Mouse (Mus musculus) embryonic fibroblast, embryonic 13.5 days (primary cell): Measurements from ENCODE around the gene Aqp2. TPM values are rescaled to one million over a fixed set of nuclear protein-coding genes. Genes with fewer than 3 reads are reported as not detected.
A peak's percentile ranks its signal among the peaks of the same experiment; 100 is the strongest.

ENCODE experiments used
- H3K27ac ChIP-seq: 2 replicates; pipeline ENCODE4 v1.5.1; 2012; ENCODE audit warnings: low read length, control low read depth, inconsistent platforms; ENCODE audit not compliant: insufficient read depth
- H3K4me1 ChIP-seq: 2 replicates; pipeline ENCODE4 v1.6.1; 2011; ENCODE audit warnings: low read length; ENCODE audit not compliant: control insufficient read depth, insufficient read depth
- H3K4me3 ChIP-seq: 2 replicates; pipeline ENCODE4 v1.5.1; 2011; ENCODE audit warnings: mild to moderate bottlenecking, control low read depth, low read length; ENCODE audit not compliant: insufficient read depth
- CTCF ChIP-seq: IDR thresholded peaks from 2 replicates; pipeline ENCODE4 v1.5.1; 2011; ENCODE audit warnings: mild to moderate bottlenecking, control low read depth, low read length, moderate library complexity, borderline replicate concordance; ENCODE audit not compliant: insufficient read depth
- POLR2A ChIP-seq: IDR thresholded peaks from 2 replicates; pipeline ENCODE4 v1.6.1; 2011; ENCODE audit warnings: low read depth, mild to moderate bottlenecking, control low read depth, low read length, moderate library complexity
- polyA plus RNA-seq: library from polyadenylated mRNA; stranded (reverse); fragments of >200 nt; gene quantifications from 2 replicates; pipeline ENCODE4 v1.2.4, GENCODE M21; 2011; ENCODE audit warnings: low read depth; ENCODE audit not compliant: missing spikeins, insufficient read length

The Aqp2 gene
- polyA plus RNA-seq, 1 experiment, result not detected

DNA sequence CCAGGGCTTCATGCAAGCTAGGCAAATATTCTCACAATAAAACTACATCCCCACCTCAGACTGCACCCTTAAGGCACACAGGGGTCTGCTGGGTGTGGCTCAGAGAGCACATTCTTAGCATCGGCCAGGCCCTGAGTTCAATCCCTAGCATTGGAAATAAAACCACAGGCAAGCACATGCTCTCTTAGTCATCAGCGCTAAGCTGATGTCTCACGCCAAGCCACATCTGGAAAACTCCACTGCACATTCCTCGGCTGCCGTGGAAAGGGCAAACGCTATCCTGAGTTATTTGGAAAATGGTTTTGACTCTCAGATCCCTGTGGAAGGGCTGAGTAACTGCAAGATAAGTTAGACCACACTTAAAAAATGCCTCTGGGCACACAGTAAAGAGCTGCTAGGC is 25.1 kb upstream of the Aqp2 start:
- no peak overlapping the region for H3K4me3 ChIP-seq
- H3K27ac ChIP-seq, result peak overlapping the region; percentile 94
- H3K4me1 ChIP-seq, result peaks cover 14% of the 10 kb centered on the region
- no peak for TF ChIP-seq CTCF
- no peak for TF ChIP-seq POLR2A

DNA sequence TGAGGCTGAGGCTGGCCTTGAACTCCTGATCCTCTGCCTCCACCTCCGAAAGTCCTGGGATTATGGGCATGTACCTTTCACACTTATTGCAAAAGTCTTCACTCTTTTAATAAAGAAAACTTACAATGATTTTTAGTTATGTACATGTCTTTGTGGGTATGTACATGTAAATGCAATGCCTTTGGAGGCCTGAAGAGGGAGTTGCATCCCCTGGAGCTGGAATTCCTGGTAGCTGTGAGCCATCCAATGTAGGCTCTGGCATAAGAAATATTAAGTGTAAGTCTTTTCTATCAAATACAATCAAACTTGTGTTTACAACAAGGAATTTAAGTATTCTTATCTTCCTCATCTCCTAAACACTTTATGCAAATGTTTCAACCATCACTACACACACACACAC is 19.9 kb upstream of the Aqp2 start:
- no peak overlapping the region for H3K27ac ChIP-seq
- no peak overlapping the region for H3K4me3 ChIP-seq
- peaks cover 17% of the 10 kb centered on the region for H3K4me1 ChIP-seq
- TF ChIP-seq CTCF (no peak), POLR2A (no peak)

DNA sequence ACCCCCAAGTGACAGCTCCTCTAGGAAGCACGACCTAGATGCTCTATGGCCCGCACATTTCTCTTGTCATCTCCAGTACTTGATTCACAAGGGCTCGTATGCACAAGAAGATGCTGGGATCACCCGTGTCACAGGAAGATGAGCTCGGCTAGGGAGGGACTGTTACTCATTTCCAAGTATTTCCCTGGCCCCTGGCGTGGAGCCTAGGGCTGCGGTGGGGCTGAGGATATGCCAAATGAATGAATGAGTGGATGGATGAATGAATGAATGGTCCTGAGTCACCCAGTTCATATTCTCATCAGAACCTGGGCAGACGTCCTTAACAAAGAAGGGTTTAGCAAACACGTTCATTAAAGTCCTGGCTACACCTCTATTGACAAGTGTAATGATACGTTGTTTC is 18.6 kb upstream of the Aqp2 start:
- peaks cover 9% of the 10 kb centered on the region; the same call in 1 of the 2 replicates for H3K4me1 ChIP-seq
- no peak overlapping the region for H3K27ac ChIP-seq
- H3K4me3 ChIP-seq, result no peak overlapping the region
- TF ChIP-seq CTCF (no peak), POLR2A (no peak)

- H3K4me1 ChIP-seq, result no peaks in the 10 kb centered on the region
- H3K4me3 ChIP-seq, result no peak overlapping the region
- H3K27ac ChIP-seq, result no peak overlapping the region
- TF ChIP-seq POLR2A (no peak), CTCF (no peak)
These were observed 11.5 kb upstream of the Aqp2 start for GRCm38 (mm10) chr15:99567371-99567770.

GRCm38 (mm10) chr15:99568682-99569081 is 10.2 kb upstream of the Aqp2 start:
- H3K27ac ChIP-seq, result no peak overlapping the region
- no peaks in the 10 kb centered on the region for H3K4me1 ChIP-seq
- TF ChIP-seq CTCF (no peak), POLR2A (no peak)
- no peak overlapping the region for H3K4me3 ChIP-seq

DNA sequence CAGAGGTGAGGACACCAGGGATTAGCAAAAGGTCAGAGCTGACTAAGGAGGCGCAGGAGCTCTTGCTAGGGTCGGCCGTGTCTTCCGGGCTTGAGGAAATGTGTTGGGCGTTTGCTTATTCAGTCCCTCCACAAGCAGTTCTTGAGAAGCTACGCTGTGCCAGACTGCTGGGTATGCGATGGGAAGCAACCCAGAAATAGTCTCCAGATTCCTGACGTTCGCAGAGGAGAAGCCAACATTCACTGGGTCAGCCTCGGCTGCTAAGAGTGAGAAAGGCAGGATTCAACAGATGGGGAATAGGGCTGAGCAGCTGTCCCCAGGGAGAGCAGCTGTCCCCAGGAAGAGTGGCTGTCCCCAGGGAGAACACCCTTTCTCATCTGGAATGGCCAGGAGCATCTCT is 9.7 kb upstream of the Aqp2 start:
- Histone ChIP-seq H3K4me1 (no peaks in the 10 kb centered on the region), H3K4me3 (no peak overlapping the region), H3K27ac (no peak overlapping the region)
- TF ChIP-seq POLR2A (no peak), CTCF (no peak)

DNA sequence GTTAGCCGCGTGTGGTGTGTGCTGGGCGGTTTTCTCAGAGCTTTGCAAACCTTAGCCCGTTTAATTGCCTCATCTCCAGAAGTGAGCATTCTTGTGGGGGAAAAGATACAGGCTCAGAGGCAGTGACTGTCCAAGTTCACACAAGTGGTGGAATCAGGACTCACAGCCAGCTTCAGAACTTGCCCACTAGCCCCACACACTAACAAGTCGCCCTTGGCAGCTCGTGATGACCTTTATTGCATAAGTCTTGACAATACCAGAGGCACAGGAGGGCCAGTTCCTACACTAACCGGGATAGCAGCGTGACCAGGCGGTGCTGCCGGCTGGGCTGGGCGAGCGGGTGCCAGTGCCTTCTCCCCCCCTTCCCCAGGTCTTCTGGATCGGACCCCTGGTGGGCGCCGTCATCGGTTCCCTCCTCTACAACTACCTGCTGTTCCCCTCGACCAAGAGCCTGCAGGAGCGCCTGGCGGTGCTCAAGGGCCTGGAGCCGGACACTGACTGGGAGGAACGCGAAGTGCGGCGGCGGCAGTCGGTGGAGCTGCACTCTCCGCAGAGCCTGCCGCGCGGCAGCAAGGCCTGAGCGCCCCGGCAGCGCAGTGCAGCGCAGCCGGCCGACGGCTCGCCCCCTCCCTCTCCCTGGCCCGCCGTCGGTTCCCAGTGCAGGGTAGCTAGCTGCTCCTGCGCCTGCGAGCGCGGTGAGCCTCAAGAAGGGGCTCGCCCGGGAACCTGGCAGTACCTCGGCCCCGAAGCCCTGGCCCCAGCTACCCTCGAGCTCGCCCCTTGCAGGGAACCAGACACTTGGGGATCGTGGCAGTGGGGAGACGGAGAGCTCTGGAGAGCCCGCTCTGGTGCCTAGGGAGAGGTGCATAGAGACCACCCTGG is 4.8 kb downstream of the Aqp2 start:
- Histone ChIP-seq H3K27ac (no peak overlapping the region), H3K4me1 (peaks cover 4% of the 10 kb centered on the region; the same call in 1 of the 2 replicates), H3K4me3 (no peak overlapping the region)
- no peak for TF ChIP-seq CTCF

GRCm38 (mm10) chr15:99584407-99585202 is 5.8 kb downstream of the Aqp2 start:
- H3K4me1 ChIP-seq, result peaks cover 4% of the 10 kb centered on the region; the same call in 1 of the 2 replicates
- no peak overlapping the region for H3K27ac ChIP-seq
- TF ChIP-seq CTCF (no peak), POLR2A (no peak)
- H3K4me3 ChIP-seq, result no peak overlapping the region

GRCm38 (mm10) chr15:99585741-99586140 is 6.9 kb downstream of the Aqp2 start:
- no peak for TF ChIP-seq CTCF
- TF ChIP-seq POLR2A, result no peak
- Histone ChIP-seq H3K27ac (no peak overlapping the region), H3K4me1 (peaks cover 4% of the 10 kb centered on the region; the same call in 1 of the 2 replicates), H3K4me3 (no peak overlapping the region)

DNA sequence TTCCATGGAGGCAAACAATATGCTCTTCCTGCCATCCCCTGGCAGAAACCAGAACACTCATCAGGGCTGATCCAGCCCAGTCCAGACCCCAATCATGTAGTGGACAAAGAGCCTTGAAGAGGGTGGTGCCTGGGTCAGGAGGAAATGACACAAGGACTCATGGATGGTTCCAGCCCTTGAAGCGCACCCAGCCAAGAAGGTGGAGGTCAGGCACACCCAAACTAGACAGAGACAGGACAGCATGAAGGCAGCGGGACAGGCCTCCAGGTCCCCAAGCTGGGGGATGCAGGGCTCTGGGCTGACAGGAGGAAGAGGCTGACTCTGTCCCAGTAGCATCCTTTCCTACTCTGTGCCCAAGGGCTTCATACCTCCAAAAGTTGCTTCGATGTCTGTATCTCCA is 7.7 kb downstream of the Aqp2 start:
- H3K4me3 ChIP-seq, result no peak overlapping the region
- TF ChIP-seq POLR2A (no peak), CTCF (no peak)
- no peak overlapping the region for H3K27ac ChIP-seq
- peaks cover 4% of the 10 kb centered on the region; the same call in 1 of the 2 replicates for H3K4me1 ChIP-seq
